Mouse (Mus musculus): ENCODE measurements around the gene Spg7.
A peak's percentile ranks its signal among the peaks of the same experiment; 100 is the strongest.

DNA sequence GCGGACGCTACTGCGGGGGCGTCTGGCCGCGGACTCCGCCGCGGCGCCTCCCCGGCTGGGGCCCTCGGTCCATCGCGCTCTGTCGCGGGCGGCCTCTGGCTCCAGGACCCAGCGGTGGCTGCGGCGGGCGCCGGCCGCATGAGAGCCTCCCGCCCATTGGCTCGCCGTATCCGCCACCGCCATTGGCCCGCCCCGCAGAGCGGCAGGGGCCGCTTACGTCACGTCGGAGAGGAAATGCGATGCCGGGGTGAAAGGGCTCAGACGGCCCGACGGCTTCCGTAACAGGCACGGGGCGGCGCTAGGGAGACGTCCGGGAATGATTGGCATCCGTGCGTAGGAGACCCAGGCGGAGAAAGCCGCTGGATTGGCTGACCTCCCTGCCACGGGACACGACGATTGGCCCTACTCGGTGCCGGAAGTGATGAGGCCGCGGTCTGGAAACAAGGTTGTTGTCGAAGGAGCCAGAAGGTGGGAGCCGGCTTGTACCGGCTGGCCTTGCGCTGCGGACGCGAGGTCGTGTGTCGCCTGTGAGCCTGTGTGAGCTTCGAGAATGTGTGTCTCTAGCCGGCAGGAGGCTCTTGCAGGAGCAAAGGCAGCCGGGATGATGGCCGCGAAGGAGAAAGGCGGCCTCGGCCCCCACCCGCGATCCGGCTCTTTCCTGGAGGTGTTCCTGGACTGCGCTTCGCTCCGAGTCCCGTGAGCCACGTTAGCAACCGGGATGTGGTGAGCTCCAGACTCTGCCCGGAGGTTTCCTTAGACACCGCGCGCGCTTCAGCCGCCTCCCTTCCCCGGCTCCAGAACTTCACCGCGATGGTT lies 20.4 kb upstream of the Spg7 start, which contains the start of gene Ankrd11:
- TF ChIP-seq POLR2A (IDR thresholded peaks at IDR 0.05; ENCODE audit: low read depth, low read length) = peak; percentile 99
- no peak for TF ChIP-seq CTCF (IDR thresholded peaks at IDR 0.05; ENCODE audit: extremely low read depth, insufficient read depth, insufficient read length, insufficient replicate concordance)
